Mouse (Mus musculus) heart, adult 18-20 months (tissue): Measurements from ENCODE around the gene Nudt9. TPM values are rescaled to one million over a fixed set of nuclear protein-coding genes. Genes with fewer than 3 reads are reported as not detected.
"Not testable (repeated sequence)": the region's sequence is repeated elsewhere in the genome, so short reads cannot be mapped to it uniquely, and the experiment has no call there.

ENCODE experiments used
- DNase-seq, 2 experiments: peaks; one replicate each; pipeline ENCODE4 v3.0.0; 2021 to 2022; ENCODE audit warnings: mixed read lengths in 1 of 2
- long read RNA-seq, 2 experiments: library from polyadenylated mRNA; stranded (forward); transcript quantifications; one replicate each; pipeline ENCODE4 v2.0.0; 2021
- total RNA-seq, 2 experiments: library from RNA; stranded (reverse); gene quantifications; 2 replicates each; pipeline ENCODE4 v1.2.3; 2021

The Nudt9 gene
- total RNA-seq = 10 to 100 TPM; 56.0 to 56.5 TPM
- long read RNA-seq, experiment 1, transcript Nudt9-201 (8 exons, 1,488 nt) = major isoform, 67 of 76 reads
- long read RNA-seq, experiment 1, partial matches to known transcripts = 1 of 76 reads
- long read RNA-seq, experiment 1, other reads (novel, unspliced or antisense) = 8 of 76 reads
- long read RNA-seq, experiment 2, transcript Nudt9-201 (8 exons, 1,488 nt) = major isoform, 49 of 57 reads
- long read RNA-seq, experiment 2, partial matches to known transcripts = 2 of 57 reads
- long read RNA-seq, experiment 2, other reads (novel, unspliced or antisense) = 6 of 57 reads

- peak; percentile 98 to 99 for DNase-seq
Observed at GRCm38 (mm10) chr5:104046256-104047199, at the start of gene Nudt9. Gene Nudt9 (plus strand): TSS chr5:104046306.

- peak; percentile 77 for DNase-seq
Observed at GRCm38 (mm10) chr5:103998739-103999138, 47.4 kb upstream of the Nudt9 start.

GRCm38 (mm10) chr5:103999738-104000137 is 46.4 kb upstream of the Nudt9 start:
- DNase-seq = peak; percentile 82 to 90

- DNase-seq = no peak
Observed at GRCm38 (mm10) chr5:104002549-104003255, 43.4 kb upstream of the Nudt9 start.

- DNase-seq = no peak
Observed at GRCm38 (mm10) chr5:104003256-104003931, 42.7 kb upstream of the Nudt9 start.

- DNase-seq = no peak
Observed at GRCm38 (mm10) chr5:104003955-104004354, 42.2 kb upstream of the Nudt9 start.

GRCm38 (mm10) chr5:104006811-104007210 is 39.3 kb upstream of the Nudt9 start:
- DNase-seq = no peak

- no peak for DNase-seq
Observed at GRCm38 (mm10) chr5:104007801-104008200, 38.3 kb upstream of the Nudt9 start.

GRCm38 (mm10) chr5:104009421-104009820 is 36.7 kb upstream of the Nudt9 start:
- DNase-seq = no peak

GRCm38 (mm10) chr5:104010261-104010660 is 35.8 kb upstream of the Nudt9 start:
- no peak for DNase-seq

GRCm38 (mm10) chr5:104011419-104011818 is 34.7 kb upstream of the Nudt9 start:
- DNase-seq = no peak

- DNase-seq = peak; percentile 92 to 96
Observed at GRCm38 (mm10) chr5:104021597-104022378, 24.3 kb upstream of the Nudt9 start, which contains the start of gene Hsd17b11. Gene Hsd17b11 (minus strand): TSS chr5:104021919.

GRCm38 (mm10) chr5:104022558-104022957 is 23.5 kb upstream of the Nudt9 start:
- peak in 1 of 2 experiments; percentile 36 for DNase-seq

GRCm38 (mm10) chr5:104023289-104024020 is 22.7 kb upstream of the Nudt9 start:
- no peak for DNase-seq

GRCm38 (mm10) chr5:104024193-104024592 is 21.9 kb upstream of the Nudt9 start:
- DNase-seq = not testable (repeated sequence)

GRCm38 (mm10) chr5:104024762-104025161 is 21.3 kb upstream of the Nudt9 start:
- no peak for DNase-seq

- DNase-seq = peak; percentile 30 to 47
Observed at GRCm38 (mm10) chr5:104025245-104025854, 20.8 kb upstream of the Nudt9 start.

- no peak for DNase-seq
Observed at GRCm38 (mm10) chr5:104032434-104033097, 13.5 kb upstream of the Nudt9 start.

- no peak for DNase-seq
Observed at GRCm38 (mm10) chr5:104035066-104035465, 11.0 kb upstream of the Nudt9 start.
